Mouse (Mus musculus): ENCODE measurements around the gene Agmo. TPM values are rescaled to one million over a fixed set of nuclear protein-coding genes. Genes with fewer than 3 reads are reported as not detected.

Agmo gene
- polyA plus RNA-seq, 1 experiment from 2014 or later, result 0.58 TPM

GRCm38 (mm10) chr12:37345696-37346095, 104.3 kb downstream of the Agmo start:
- Histone ChIP-seq H3K4me1 (replicated peaks; ENCODE audit: control insufficient read depth, insufficient read depth, low read length) (no peaks in the 10 kb centered on the region), H3K9ac (ENCODE audit: low read length) (no peak overlapping the region), H3K27me3 (ENCODE audit: control insufficient read depth, insufficient read depth, low read depth, low read length) (no peaks in the 10 kb centered on the region), H3K36me3 (ENCODE audit: control insufficient read depth, insufficient read depth, low read length) (no peaks in the 10 kb centered on the region), H3K27ac (ENCODE audit: low read length) (no peak overlapping the region), H3K9me3 (ENCODE audit: control insufficient read depth, low read length) (no peaks in the 10 kb centered on the region), H3K4me3 (ENCODE audit: low read length) (no peak overlapping the region), H3K4me2 (ENCODE audit: low read depth, low read length) (no peak overlapping the region)
- WGBS, result 63% methylated on average over 5 of the region's 5 CpGs
- ATAC-seq (ENCODE audit: low read depth), result no peak

GRCm38 (mm10) chr12:37392316-37392715, 150.9 kb downstream of the Agmo start:
- no peak overlapping the region for H3K4me3 ChIP-seq (ENCODE audit: low read length)
- no peaks in the 10 kb centered on the region for H3K4me1 ChIP-seq (replicated peaks; ENCODE audit: control insufficient read depth, insufficient read depth, low read length)
- ATAC-seq (ENCODE audit: low read depth), result no peak
- no peaks in the 10 kb centered on the region for H3K9me3 ChIP-seq (ENCODE audit: control insufficient read depth, low read length)
- H3K4me2 ChIP-seq (ENCODE audit: low read depth, low read length), result no peak overlapping the region
- H3K27ac ChIP-seq (ENCODE audit: low read length), result no peak overlapping the region
- H3K27me3 ChIP-seq (ENCODE audit: control insufficient read depth, insufficient read depth, low read depth, low read length), result no peaks in the 10 kb centered on the region
- 69% methylated on average over 3 of the region's 3 CpGs for WGBS
- no peak overlapping the region for H3K9ac ChIP-seq (ENCODE audit: low read length)
- no peaks in the 10 kb centered on the region for H3K36me3 ChIP-seq (ENCODE audit: control insufficient read depth, insufficient read depth, low read length)

- H3K36me3 ChIP-seq (ENCODE audit: control insufficient read depth, insufficient read depth, low read length), result no peaks in the 10 kb centered on the region
- no peak overlapping the region for H3K4me3 ChIP-seq (ENCODE audit: low read length)
- no peak for ATAC-seq (ENCODE audit: low read depth)
- H3K9me3 ChIP-seq (ENCODE audit: control insufficient read depth, low read length), result no peaks in the 10 kb centered on the region
- no peaks in the 10 kb centered on the region for H3K4me1 ChIP-seq (replicated peaks; ENCODE audit: control insufficient read depth, insufficient read depth, low read length)
- no peak overlapping the region for H3K9ac ChIP-seq (ENCODE audit: low read length)
- no peak overlapping the region for H3K4me2 ChIP-seq (ENCODE audit: low read depth, low read length)
- H3K27ac ChIP-seq (ENCODE audit: low read length), result no peak overlapping the region
- no peaks in the 10 kb centered on the region for H3K27me3 ChIP-seq (ENCODE audit: control insufficient read depth, insufficient read depth, low read depth, low read length)
- WGBS, result 86% methylated on average over 6 of the region's 6 CpGs
Observed at GRCm38 (mm10) chr12:37402541-37402940, 161.1 kb downstream of the Agmo start.

- Histone ChIP-seq H3K4me2 (ENCODE audit: low read depth, low read length) (no peak overlapping the region), H3K27ac (ENCODE audit: low read length) (no peak overlapping the region), H3K27me3 (ENCODE audit: control insufficient read depth, insufficient read depth, low read depth, low read length) (no peaks in the 10 kb centered on the region), H3K36me3 (ENCODE audit: control insufficient read depth, insufficient read depth, low read length) (no peaks in the 10 kb centered on the region), H3K9me3 (ENCODE audit: control insufficient read depth, low read length) (no peaks in the 10 kb centered on the region), H3K4me3 (ENCODE audit: low read length) (no peak overlapping the region), H3K9ac (ENCODE audit: low read length) (no peak overlapping the region), H3K4me1 (replicated peaks; ENCODE audit: control insufficient read depth, insufficient read depth, low read length) (no peaks in the 10 kb centered on the region)
- WGBS, result 65% methylated on average over 5 of the region's 5 CpGs
- no peak for ATAC-seq (ENCODE audit: low read depth)
Observed at GRCm38 (mm10) chr12:37426350-37426749, 184.9 kb downstream of the Agmo start.

- no peaks in the 10 kb centered on the region for H3K9me3 ChIP-seq (ENCODE audit: control insufficient read depth, low read length)
- no peak for ATAC-seq (ENCODE audit: low read depth)
- WGBS, result 63% methylated on average over 5 of the region's 5 CpGs
Observed at GRCm38 (mm10) chr12:37426750-37427149, 185.3 kb downstream of the Agmo start.

GRCm38 (mm10) chr12:37434466-37434865, 193.0 kb downstream of the Agmo start:
- H3K27ac ChIP-seq (ENCODE audit: low read length), result no peak overlapping the region
- no peaks in the 10 kb centered on the region for H3K9me3 ChIP-seq (ENCODE audit: control insufficient read depth, low read length)
- no peaks in the 10 kb centered on the region for H3K27me3 ChIP-seq (ENCODE audit: control insufficient read depth, insufficient read depth, low read depth, low read length)
- peak; percentile 45; the same call in 1 of the 2 replicates for ATAC-seq (ENCODE audit: low read depth)
- no peak overlapping the region for H3K4me3 ChIP-seq (ENCODE audit: low read length)
- WGBS, result 25% methylated on average over 1 of the region's 1 CpGs
- no peaks in the 10 kb centered on the region for H3K4me1 ChIP-seq (replicated peaks; ENCODE audit: control insufficient read depth, insufficient read depth, low read length)
- no peaks in the 10 kb centered on the region for H3K36me3 ChIP-seq (ENCODE audit: control insufficient read depth, insufficient read depth, low read length)
- no peak overlapping the region for H3K4me2 ChIP-seq (ENCODE audit: low read depth, low read length)
- no peak overlapping the region for H3K9ac ChIP-seq (ENCODE audit: low read length)

More at GRCm38 (mm10) chr12:37426750-37427149, 185.3 kb downstream of the Agmo start:
- H3K9ac ChIP-seq (ENCODE audit: low read length), result no peak overlapping the region
- H3K27me3 ChIP-seq (ENCODE audit: control insufficient read depth, insufficient read depth, low read depth, low read length), result no peaks in the 10 kb centered on the region
- H3K4me3 ChIP-seq (ENCODE audit: low read length), result no peak overlapping the region
- no peak overlapping the region for H3K27ac ChIP-seq (ENCODE audit: low read length)
- no peaks in the 10 kb centered on the region for H3K36me3 ChIP-seq (ENCODE audit: control insufficient read depth, insufficient read depth, low read length)
- no peak overlapping the region for H3K4me2 ChIP-seq (ENCODE audit: low read depth, low read length)
- H3K4me1 ChIP-seq (replicated peaks; ENCODE audit: control insufficient read depth, insufficient read depth, low read length), result no peaks in the 10 kb centered on the region

- H3K4me1 ChIP-seq (replicated peaks; ENCODE audit: control insufficient read depth, insufficient read depth, low read length), result no peaks in the 10 kb centered on the region
- no peaks in the 10 kb centered on the region for H3K36me3 ChIP-seq (ENCODE audit: control insufficient read depth, insufficient read depth, low read length)
- H3K27ac ChIP-seq (ENCODE audit: low read length), result no peak overlapping the region
- no peaks in the 10 kb centered on the region for H3K27me3 ChIP-seq (ENCODE audit: control insufficient read depth, insufficient read depth, low read depth, low read length)
- ATAC-seq (ENCODE audit: low read depth), result no peak
- H3K4me2 ChIP-seq (ENCODE audit: low read depth, low read length), result no peak overlapping the region
- H3K9me3 ChIP-seq (ENCODE audit: control insufficient read depth, low read length), result no peaks in the 10 kb centered on the region
- H3K4me3 ChIP-seq (ENCODE audit: low read length), result no peak overlapping the region
- no peak overlapping the region for H3K9ac ChIP-seq (ENCODE audit: low read length)
- WGBS, result 86% methylated on average over 3 of the region's 3 CpGs
Observed at GRCm38 (mm10) chr12:37442486-37443013, 201.1 kb downstream of the Agmo start.

- WGBS, result 77% methylated on average over 9 of the region's 9 CpGs
Observed at GRCm38 (mm10) chr12:37445255-37445654, 203.8 kb downstream of the Agmo start.

GRCm38 (mm10) chr12:37449597-37449996, 208.2 kb downstream of the Agmo start:
- H3K4me2 ChIP-seq (ENCODE audit: low read depth, low read length), result no peak overlapping the region
- 53% methylated on average over 2 of the region's 2 CpGs for WGBS
- H3K27me3 ChIP-seq (ENCODE audit: control insufficient read depth, insufficient read depth, low read depth, low read length), result no peaks in the 10 kb centered on the region

More at GRCm38 (mm10) chr12:37445255-37445654, 203.8 kb downstream of the Agmo start:
- H3K27ac ChIP-seq (ENCODE audit: low read length), result no peak overlapping the region
- no peak overlapping the region for H3K9ac ChIP-seq (ENCODE audit: low read length)
- H3K27me3 ChIP-seq (ENCODE audit: control insufficient read depth, insufficient read depth, low read depth, low read length), result no peaks in the 10 kb centered on the region
- H3K9me3 ChIP-seq (ENCODE audit: control insufficient read depth, low read length), result no peaks in the 10 kb centered on the region
- ATAC-seq (ENCODE audit: low read depth), result no peak
- H3K4me1 ChIP-seq (replicated peaks; ENCODE audit: control insufficient read depth, insufficient read depth, low read length), result no peaks in the 10 kb centered on the region
- H3K4me2 ChIP-seq (ENCODE audit: low read depth, low read length), result no peak overlapping the region
- H3K36me3 ChIP-seq (ENCODE audit: control insufficient read depth, insufficient read depth, low read length), result no peaks in the 10 kb centered on the region
- no peak overlapping the region for H3K4me3 ChIP-seq (ENCODE audit: low read length)

More at GRCm38 (mm10) chr12:37449597-37449996, 208.2 kb downstream of the Agmo start:
- H3K36me3 ChIP-seq (ENCODE audit: control insufficient read depth, insufficient read depth, low read length), result no peaks in the 10 kb centered on the region
- H3K4me1 ChIP-seq (replicated peaks; ENCODE audit: control insufficient read depth, insufficient read depth, low read length), result no peaks in the 10 kb centered on the region
- H3K27ac ChIP-seq (ENCODE audit: low read length), result no peak overlapping the region
- H3K9me3 ChIP-seq (ENCODE audit: control insufficient read depth, low read length), result no peaks in the 10 kb centered on the region
- ATAC-seq (ENCODE audit: low read depth), result no peak
- H3K4me3 ChIP-seq (ENCODE audit: low read length), result no peak overlapping the region
- H3K9ac ChIP-seq (ENCODE audit: low read length), result no peak overlapping the region
